Mouse (Mus musculus) lung, postnatal 10 days (tissue): ENCODE measurements around the gene Ttc22.

Experiments used
- DNase-seq: peaks from one replicate; pipeline ENCODE4 v3.0.0; 2021

The Ttc22 gene

DNA sequence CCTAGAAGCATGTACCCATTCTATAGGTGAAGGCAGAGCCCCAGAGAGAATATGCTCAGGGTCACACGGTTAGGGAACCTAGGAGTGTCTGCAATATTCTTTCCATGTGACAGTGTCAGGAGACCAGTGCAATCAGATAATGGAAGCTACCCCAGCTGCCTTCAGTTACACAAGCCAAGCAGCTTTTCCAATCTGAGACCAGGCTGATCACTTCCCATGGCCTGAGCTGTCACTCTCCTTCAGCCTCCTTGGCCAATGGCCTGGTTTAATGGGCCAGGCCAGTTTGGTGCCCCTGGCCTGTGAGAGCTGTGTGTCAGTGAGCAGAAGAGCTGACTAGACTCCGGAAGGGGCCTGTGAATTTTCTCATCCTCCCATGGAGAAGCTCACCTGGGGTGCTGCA is 43.0 kb downstream of the Ttc22 start:
- DNase-seq, result no peak

DNA sequence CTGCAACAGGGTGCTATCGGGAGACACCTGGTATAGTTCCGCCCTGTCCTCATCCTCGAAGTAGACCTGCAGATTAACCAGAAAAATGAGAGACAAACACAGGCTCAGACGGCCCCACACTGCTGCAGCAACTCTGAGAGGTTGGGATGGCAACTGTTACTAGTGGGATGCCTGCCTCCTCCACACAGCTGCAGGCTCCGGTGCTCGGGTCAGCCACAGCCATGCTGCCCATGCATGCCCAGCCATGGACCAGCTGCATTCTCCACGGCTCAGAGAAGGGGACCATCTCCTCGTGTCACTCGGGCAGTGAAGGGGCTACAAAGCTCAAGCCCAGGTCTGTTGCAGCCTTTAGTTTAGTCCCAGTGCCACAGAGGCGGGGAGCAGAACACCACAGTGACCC is 43.4 kb downstream of the Ttc22 start:
- DNase-seq, result no peak

DNA sequence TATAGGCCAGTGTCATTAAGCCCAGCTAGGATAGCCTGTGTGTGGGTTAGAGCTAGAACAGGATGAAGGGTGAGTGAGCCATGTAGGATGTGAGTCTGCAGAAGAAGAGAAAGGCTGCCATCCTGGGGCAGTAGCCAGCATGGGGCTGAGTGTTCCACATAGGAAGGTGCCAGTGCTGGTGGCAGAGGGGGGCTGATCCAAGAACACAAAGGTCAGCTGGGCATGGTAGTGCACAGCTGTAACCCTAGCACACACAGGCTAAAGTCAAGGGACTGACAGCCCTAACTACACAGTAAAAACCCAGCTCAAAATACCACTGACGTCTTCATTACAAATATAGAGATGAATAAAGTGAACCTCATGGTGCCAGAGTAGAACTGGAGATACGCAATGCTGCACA is 44.3 kb downstream of the Ttc22 start:
- DNase-seq, result no peak

DNA sequence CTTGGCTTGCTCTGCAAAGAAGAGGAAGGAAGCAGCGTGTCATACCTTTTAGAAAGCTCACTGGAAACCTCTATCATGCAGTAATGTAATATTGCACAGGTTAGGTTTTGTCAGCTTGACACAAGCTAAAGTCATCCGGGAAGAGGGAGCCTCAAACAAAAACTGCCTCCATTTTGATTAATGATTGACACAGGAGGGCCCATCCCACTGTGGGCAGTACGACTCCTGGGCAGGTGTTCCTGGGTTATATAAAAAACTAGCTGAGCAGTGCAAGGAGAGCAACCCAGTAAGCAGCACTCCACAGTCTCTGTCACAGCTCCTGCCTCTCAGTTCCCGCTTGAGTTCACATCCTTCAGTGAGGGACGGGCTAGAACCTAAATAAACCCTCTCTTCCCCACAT is 54.5 kb downstream of the Ttc22 start:
- DNase-seq, result no peak

DNA sequence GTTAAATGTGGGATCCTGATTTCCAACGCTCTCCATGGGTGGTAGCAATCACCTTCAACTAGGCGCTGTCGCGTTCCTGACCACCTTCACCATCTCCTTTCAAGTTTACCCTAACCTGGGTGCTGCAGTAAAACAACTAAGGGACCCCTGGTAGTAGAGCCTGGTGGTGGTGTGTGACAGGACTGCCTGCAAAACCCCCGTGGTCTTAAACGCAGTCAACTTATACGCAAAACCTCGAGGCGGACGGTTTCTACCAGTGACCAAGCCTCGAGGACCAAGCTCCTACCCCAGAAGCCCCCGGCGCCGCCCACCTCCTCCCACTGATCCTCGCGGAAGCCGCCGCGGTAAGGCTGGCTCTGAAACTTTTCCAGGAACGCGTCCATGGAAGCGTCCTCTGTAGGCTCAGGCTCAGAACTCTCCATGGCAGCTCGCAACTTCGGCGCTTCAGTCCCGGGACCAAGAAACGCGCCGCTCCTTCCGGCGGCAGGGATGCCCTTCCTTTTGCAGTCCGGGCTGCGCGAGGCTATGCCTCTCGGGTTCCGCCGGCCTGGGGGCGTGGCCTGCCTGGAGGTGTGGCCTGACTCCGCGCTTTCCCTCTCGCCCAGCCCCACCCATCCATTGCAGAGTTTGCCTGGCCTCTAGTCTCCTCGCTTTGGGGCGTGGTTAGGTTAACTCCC is 56.3 kb downstream of the Ttc22 start, which contains the start of gene Ttc4:
Gene Ttc4, minus strand, starts transcription at position 503 of the 677 bp plus-strand sequence.
- peak; percentile 95 for DNase-seq

DNA sequence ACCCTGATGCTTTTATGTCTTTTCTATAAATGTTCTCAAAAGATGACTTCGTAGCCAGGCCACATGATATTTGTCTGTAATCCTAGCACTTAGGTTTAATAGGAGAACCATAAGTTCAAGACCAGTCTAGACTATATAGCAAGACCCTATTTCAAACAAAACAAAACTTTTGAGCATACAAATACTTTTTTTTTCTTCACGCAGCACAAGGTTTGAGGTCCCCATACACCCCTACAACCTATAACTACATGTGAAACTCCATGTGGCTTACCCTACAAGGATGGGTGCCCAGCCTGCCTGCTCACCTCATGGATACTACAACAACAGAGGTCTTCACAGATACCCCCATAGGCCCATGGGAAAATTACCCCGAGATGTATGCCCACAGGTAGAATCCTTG is 56.9 kb downstream of the Ttc22 start:
- no peak for DNase-seq

DNA sequence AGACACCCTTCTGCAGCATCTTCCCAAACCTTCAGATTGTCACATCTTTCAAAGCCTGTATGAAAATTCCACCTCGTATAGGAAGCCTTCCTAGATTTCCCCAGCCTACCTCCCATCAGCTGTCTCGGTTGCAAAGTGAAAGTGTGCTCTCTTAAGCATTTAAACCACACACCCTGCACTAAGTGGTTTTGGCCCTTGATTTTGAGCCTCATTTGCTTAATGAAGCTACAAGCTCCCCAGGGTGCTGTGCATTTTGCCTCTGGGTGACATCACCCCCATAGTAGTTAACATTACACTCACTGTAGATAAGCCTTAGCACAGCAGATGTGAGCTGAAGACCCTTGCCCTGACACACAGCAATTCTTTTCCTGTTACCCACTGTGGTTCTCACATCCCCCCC is 58.7 kb downstream of the Ttc22 start:
- no peak for DNase-seq

DNA sequence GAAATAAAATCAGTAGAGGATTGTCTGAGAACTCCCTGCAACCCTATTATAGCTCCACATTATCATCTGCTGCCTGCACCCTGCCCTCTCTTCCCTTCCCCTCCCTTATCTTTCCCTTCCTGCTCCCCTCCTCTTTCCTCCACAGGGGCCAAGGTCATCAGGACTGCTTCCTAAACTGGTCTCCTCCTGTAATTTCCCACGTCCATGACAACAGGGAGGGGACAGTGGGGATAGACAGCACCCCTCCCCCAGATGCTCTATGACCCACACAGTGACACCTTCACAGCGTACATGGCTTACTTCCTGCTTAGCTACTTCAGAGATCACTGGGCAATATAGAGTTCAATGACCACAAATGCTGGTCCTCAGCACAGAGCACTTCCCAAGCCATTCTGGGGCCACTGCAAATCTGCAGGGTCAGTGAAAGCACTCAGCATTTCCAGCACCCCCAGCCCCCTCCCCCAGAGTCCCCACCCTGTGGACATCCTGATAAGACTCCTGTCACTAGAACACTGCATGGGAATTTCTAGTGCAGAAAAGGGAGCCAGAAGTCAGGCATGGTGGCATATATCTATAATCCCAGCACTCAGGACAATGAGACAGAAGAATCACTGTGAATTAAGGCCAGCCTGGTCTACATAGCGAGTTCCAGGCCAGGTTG is 66.5 kb downstream of the Ttc22 start:
- no peak for DNase-seq
